Mouse (Mus musculus) CH12.LX (cell line): ENCODE measurements around the gene Cd3d.

ENCODE experiments used
- CTCF ChIP-seq, 2 experiments: IDR thresholded peaks in 1 of 2; conservative IDR thresholded peaks in 1 of 2; 2 replicates each; pipeline ENCODE4 v1.5.1; 2011 to 2012; ENCODE audit warnings: low read depth in 2 of 2, low read length in 2 of 2, improper control_type of control experiment in 1 of 2, inconsistent platforms in 1 of 2, mild to moderate bottlenecking in 1 of 2, moderate library complexity in 1 of 2
- E2F4 ChIP-seq: IDR thresholded peaks from 2 replicates; pipeline ENCODE4 v1.6.1; 2011; ENCODE audit warnings: low read depth, low read length, improper control_type of control experiment; ENCODE audit not compliant: insufficient replicate concordance
- JUN ChIP-seq: IDR thresholded peaks from 2 replicates; pipeline ENCODE4 v1.6.1; 2011; ENCODE audit warnings: low read depth, mild to moderate bottlenecking, low read length, improper control_type of control experiment, moderate library complexity; ENCODE audit not compliant: insufficient read depth
- MAFK ChIP-seq: IDR thresholded peaks from 2 replicates; pipeline ENCODE4 v1.6.1; 2011; ENCODE audit warnings: low read length, improper control_type of control experiment; ENCODE audit not compliant: insufficient replicate concordance
- MYC ChIP-seq: IDR thresholded peaks from 2 replicates; pipeline ENCODE4 v1.6.1; 2011; ENCODE audit warnings: low read depth, mild to moderate bottlenecking, improper control_type of control experiment, low read length
- NELFE ChIP-seq: IDR thresholded peaks from 2 replicates; pipeline ENCODE4 v1.6.1; 2011; ENCODE audit warnings: low read depth, low read length, improper control_type of control experiment
- NRF1 ChIP-seq: IDR thresholded peaks from 2 replicates; pipeline ENCODE4 v1.6.1; 2014; ENCODE audit warnings: low read depth, mild to moderate bottlenecking, inconsistent platforms, low read length, improper control_type of control experiment, moderate library complexity
- POLR2A ChIP-seq: IDR thresholded peaks from 2 replicates; pipeline ENCODE4 v1.6.1; 2011; ENCODE audit warnings: low read depth, mild to moderate bottlenecking, improper control_type of control experiment, low read length
- RCOR1 ChIP-seq: conservative IDR thresholded peaks from 2 replicates; pipeline ENCODE4 v1.6.1; 2012; ENCODE audit warnings: low read depth, mild to moderate bottlenecking, inconsistent platforms, low read length, improper control_type of control experiment
- SIN3A ChIP-seq: IDR thresholded peaks from 2 replicates; pipeline ENCODE4 v1.6.1; 2012; ENCODE audit warnings: low read length, improper control_type of control experiment, inconsistent platforms
- TBP ChIP-seq: conservative IDR thresholded peaks from 2 replicates; pipeline ENCODE4 v1.6.1; 2011; ENCODE audit warnings: low read depth, low read length, improper control_type of control experiment
- ZMIZ1 ChIP-seq: IDR thresholded peaks from 2 replicates; pipeline ENCODE4 v1.6.1; 2012; ENCODE audit warnings: low read depth, mild to moderate bottlenecking, inconsistent platforms, low read length, improper control_type of control experiment

DNA sequence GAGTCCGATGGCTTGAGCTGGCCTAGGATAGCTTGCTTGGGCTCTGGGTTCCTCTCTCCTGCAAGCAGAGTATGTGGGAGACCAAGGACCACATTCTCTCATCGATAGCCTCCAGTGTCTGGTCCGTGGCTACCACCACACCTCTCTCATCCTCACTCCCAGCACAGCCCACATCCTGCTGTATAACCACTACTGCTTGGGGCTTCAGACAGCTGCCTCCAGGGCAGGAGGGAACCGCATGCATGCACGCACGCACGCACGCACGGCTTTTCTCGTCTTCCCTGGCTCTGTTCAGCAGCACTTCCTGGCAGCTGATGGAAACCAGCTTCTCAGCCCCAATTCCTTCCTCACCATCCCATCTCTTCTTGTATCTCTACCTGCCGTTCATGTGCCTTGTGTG lies 16.6 kb downstream of the Cd3d start:
- TF ChIP-seq CTCF (conservative IDR thresholded peaks at IDR 0.05 in 1 of 2, IDR thresholded peaks at IDR 0.05 in 1 of 2; ENCODE audit: low read depth in 2 of 2, low read length in 2 of 2), result no peak
- TF ChIP-seq RCOR1, result no peak
- no peak for TF ChIP-seq ZMIZ1
- TF ChIP-seq NELFE, result no peak
- no peak for TF ChIP-seq TBP
- TF ChIP-seq JUN, result no peak
- no peak for TF ChIP-seq NRF1
- no peak for TF ChIP-seq SIN3A
- no peak for TF ChIP-seq E2F4
- no peak for TF ChIP-seq POLR2A
- TF ChIP-seq MYC, result no peak
- TF ChIP-seq MAFK, result no peak
